Mouse (Mus musculus): ENCODE data around the gene Dync1i2. TPM values are rescaled to one million over a fixed set of nuclear protein-coding genes. Genes with fewer than 3 reads are reported as not detected.

Dync1i2 gene
- polyA plus RNA-seq, 1 experiment: 4.1 TPM

- TF ChIP-seq GATA1 (IDR thresholded peaks at IDR 0.05; ENCODE audit: low read length): no peak
Observed at GRCm38 (mm10) chr2:71241505-71241904, 30.0 kb downstream of the Dync1i2 start.

- no peak for TF ChIP-seq GATA1 (IDR thresholded peaks at IDR 0.05; ENCODE audit: low read length)
Observed at GRCm38 (mm10) chr2:71242180-71242579, 30.7 kb downstream of the Dync1i2 start.

GRCm38 (mm10) chr2:71243058-71243672 is 31.7 kb downstream of the Dync1i2 start:
- TF ChIP-seq GATA1 (IDR thresholded peaks at IDR 0.05; ENCODE audit: low read length): no peak

GRCm38 (mm10) chr2:71244807-71245206 is 33.3 kb downstream of the Dync1i2 start:
- no peak for TF ChIP-seq GATA1 (IDR thresholded peaks at IDR 0.05; ENCODE audit: low read length)

- no peak for TF ChIP-seq GATA1 (IDR thresholded peaks at IDR 0.05; ENCODE audit: low read length)
Observed at GRCm38 (mm10) chr2:71245416-71245815, 33.9 kb downstream of the Dync1i2 start.

GRCm38 (mm10) chr2:71246096-71246495 is 34.6 kb downstream of the Dync1i2 start:
- TF ChIP-seq GATA1 (IDR thresholded peaks at IDR 0.05; ENCODE audit: low read length): no peak

- no peak for TF ChIP-seq GATA1 (IDR thresholded peaks at IDR 0.05; ENCODE audit: low read length)
Observed at GRCm38 (mm10) chr2:71248071-71248470, 36.6 kb downstream of the Dync1i2 start.

- no peak for TF ChIP-seq GATA1 (IDR thresholded peaks at IDR 0.05; ENCODE audit: low read length)
Observed at GRCm38 (mm10) chr2:71250841-71251240, 39.3 kb downstream of the Dync1i2 start.

- no peak for TF ChIP-seq GATA1 (IDR thresholded peaks at IDR 0.05; ENCODE audit: low read length)
Observed at GRCm38 (mm10) chr2:71254836-71255235, 43.3 kb downstream of the Dync1i2 start.

GRCm38 (mm10) chr2:71256581-71256980 is 45.1 kb downstream of the Dync1i2 start:
- no peak for TF ChIP-seq GATA1 (IDR thresholded peaks at IDR 0.05; ENCODE audit: low read length)

- TF ChIP-seq GATA1 (IDR thresholded peaks at IDR 0.05; ENCODE audit: low read length): no peak
Observed at GRCm38 (mm10) chr2:71264585-71264984, 53.1 kb downstream of the Dync1i2 start.

GRCm38 (mm10) chr2:71268691-71269090 is 57.2 kb downstream of the Dync1i2 start:
- TF ChIP-seq GATA1 (IDR thresholded peaks at IDR 0.05; ENCODE audit: low read length): no peak

- no peak for TF ChIP-seq GATA1 (IDR thresholded peaks at IDR 0.05; ENCODE audit: low read length)
Observed at GRCm38 (mm10) chr2:71269332-71269731, 57.8 kb downstream of the Dync1i2 start.

GRCm38 (mm10) chr2:71270085-71270484 is 58.6 kb downstream of the Dync1i2 start:
- no peak for TF ChIP-seq GATA1 (IDR thresholded peaks at IDR 0.05; ENCODE audit: low read length)

- no peak for TF ChIP-seq GATA1 (IDR thresholded peaks at IDR 0.05; ENCODE audit: low read length)
Observed at GRCm38 (mm10) chr2:71273955-71274679, 62.6 kb downstream of the Dync1i2 start.

- no peak for TF ChIP-seq GATA1 (IDR thresholded peaks at IDR 0.05; ENCODE audit: low read length)
Observed at GRCm38 (mm10) chr2:71275734-71276133, 64.2 kb downstream of the Dync1i2 start.
